Mouse (Mus musculus) embryonic fibroblast, embryonic 13.5 days (primary cell): ENCODE measurements around the gene Cpne9.

Experiments
- CTCF ChIP-seq: IDR thresholded peaks from 2 replicates; pipeline ENCODE4 v1.5.1; 2011; ENCODE audit warnings: mild to moderate bottlenecking, control low read depth, low read length, moderate library complexity, borderline replicate concordance; ENCODE audit not compliant: insufficient read depth
- POLR2A ChIP-seq: IDR thresholded peaks from 2 replicates; pipeline ENCODE4 v1.6.1; 2011; ENCODE audit warnings: low read depth, mild to moderate bottlenecking, control low read depth, low read length, moderate library complexity

DNA sequence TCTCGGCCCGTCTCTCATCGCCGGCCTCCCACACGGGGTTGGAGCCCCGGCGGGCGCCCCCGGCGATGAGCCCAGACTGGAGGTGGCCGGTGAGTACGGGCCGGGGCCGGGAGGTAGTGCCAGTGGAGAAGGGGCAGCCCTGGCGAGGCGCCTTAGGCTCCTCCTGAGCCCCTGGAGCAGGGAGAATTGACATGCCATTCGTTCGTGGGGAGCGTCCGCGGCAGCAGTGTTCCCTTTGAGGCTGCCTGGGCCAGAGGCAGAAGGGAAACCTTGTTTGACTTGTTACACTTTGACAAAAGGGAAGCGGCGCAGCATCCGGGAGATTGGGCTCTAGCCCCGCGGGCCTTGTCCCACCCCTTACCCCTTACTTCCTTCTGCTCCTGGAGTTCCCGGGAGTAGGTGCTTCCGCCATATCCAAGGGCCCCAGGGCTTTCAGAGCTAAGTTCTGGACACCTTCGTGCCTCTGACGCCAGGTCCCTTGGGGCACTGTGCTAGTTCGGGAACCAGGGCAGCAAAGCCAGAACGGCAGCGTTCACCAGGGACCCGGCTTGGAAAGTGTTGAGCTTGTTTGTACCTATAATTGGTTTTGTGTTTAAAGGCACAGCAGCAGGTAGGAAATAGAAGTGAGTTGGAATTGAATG is 25.5 kb downstream of the Cpne9 start:
- TF ChIP-seq CTCF (no peak), POLR2A (no peak)
